Mouse (Mus musculus) hindbrain, embryonic 16.5 days (tissue): Measurements from ENCODE around the gene Gm10190. TPM values are rescaled to one million over a fixed set of nuclear protein-coding genes. Genes with fewer than 3 reads are reported as not detected.

Source experiments
- ATAC-seq: fragments of 200-750 bp; cut with Nextera tagmentation; 2 replicates; pipeline ENCODE4 v1.8.0; 2017; ENCODE audit warnings: moderate TSS enrichment, moderate library complexity
- H3K27ac ChIP-seq: fragments of 300-500 bp; sonication (generic); 2 replicates; pipeline ENCODE4 v1.5.1; 2014; ENCODE audit warnings: low read depth, mild to moderate bottlenecking, control low read depth, low read length, moderate library complexity
- H3K27me3 ChIP-seq: fragments of 300-500 bp; sonication (generic); replicated peaks from 2 replicates; pipeline ENCODE4 v1.6.1; 2014; ENCODE audit warnings: low read length; ENCODE audit not compliant: control insufficient read depth, insufficient read depth
- H3K36me3 ChIP-seq: fragments of 300-500 bp; sonication (generic); 2 replicates; pipeline ENCODE4 v1.6.1; 2014; ENCODE audit warnings: mild to moderate bottlenecking, low read length, moderate library complexity, mixed read lengths; ENCODE audit not compliant: control insufficient read depth, insufficient read depth
- H3K4me1 ChIP-seq: fragments of 300-500 bp; sonication (generic); 2 replicates; pipeline ENCODE4 v1.6.1; 2014; ENCODE audit warnings: low read depth, low read length; ENCODE audit not compliant: control insufficient read depth, insufficient read depth
- H3K4me2 ChIP-seq: fragments of 300-500 bp; sonication (generic); 2 replicates; pipeline ENCODE4 v1.6.1; 2014; ENCODE audit warnings: mild to moderate bottlenecking, low read length, control low read depth, moderate library complexity
- H3K4me3 ChIP-seq: fragments of 300-500 bp; sonication (generic); 2 replicates; pipeline ENCODE4 v1.5.1; 2014; ENCODE audit warnings: mild to moderate bottlenecking, low read length, control low read depth, moderate library complexity
- H3K9ac ChIP-seq: fragments of 300-500 bp; sonication (generic); 2 replicates; pipeline ENCODE4 v1.6.1; 2014; ENCODE audit warnings: low read depth, mild to moderate bottlenecking, control low read depth, low read length, moderate library complexity
- H3K9me3 ChIP-seq: fragments of 300-500 bp; sonication (generic); 2 replicates; pipeline ENCODE4 v1.6.1; 2014; ENCODE audit warnings: mild to moderate bottlenecking, low read length, moderate library complexity; ENCODE audit not compliant: control insufficient read depth
- WGBS: fragments of 180-500 bp; shearing (Covaris S2); extraction: QIAGEN DNeasy Blood & Tissue Kit; methylation state at CpG from one replicate; pipeline ENCODE4 v1.1.7; 2014; 5-methylcytosine and 5-hydroxymethylcytosine counted together
- polyA plus RNA-seq: library from polyadenylated mRNA; unstranded; fragments of >200 nt; fragmentation: Nextera tagmentation; extraction: Ambion mirVana; gene quantifications from 2 replicates; pipeline ENCODE4 v1.2.1, GENCODE M21; 2015

Gene Gm10190
- 1.3 and 2.5 TPM in 2 replicates for polyA plus RNA-seq

- H3K4me1 ChIP-seq, result peaks cover 5% of the 10 kb centered on the region
- peak within 1 kb of the TSS; percentile 86 for H3K27ac ChIP-seq
- peak; percentile 99 for ATAC-seq
- peak within 1 kb of the TSS; percentile 79 for H3K9ac ChIP-seq
- H3K36me3 ChIP-seq, result no peaks in the 10 kb centered on the region
- H3K9me3 ChIP-seq, result no peaks in the 10 kb centered on the region
- 2% methylated on average over 63 of the region's 102 CpGs for WGBS
- peak within 1 kb of the TSS; percentile 90 for H3K4me2 ChIP-seq
- no peaks in the 10 kb centered on the region for H3K27me3 ChIP-seq
- H3K4me3 ChIP-seq, result peak within 1 kb of the TSS; percentile 54
These were observed at the start of gene Gm10190 for GRCm38 (mm10) chr17:80372989-80373725. TSS of gene Gm10190 (minus strand) at chr17:80373541.

GRCm38 (mm10) chr17:80420998-80421397 is 47.7 kb upstream of the Gm10190 start:
- Histone ChIP-seq H3K9ac (no peak overlapping the region), H3K27me3 (no peaks in the 10 kb centered on the region), H3K27ac (no peak overlapping the region), H3K9me3 (no peaks in the 10 kb centered on the region), H3K4me2 (no peak overlapping the region), H3K4me3 (no peak overlapping the region), H3K4me1 (no peaks in the 10 kb centered on the region), H3K36me3 (peaks cover 36% of the 10 kb centered on the region)
- no peak for ATAC-seq
- 95% methylated on average over 1 of the region's 1 CpGs for WGBS

GRCm38 (mm10) chr17:80418572-80419210 is 45.4 kb upstream of the Gm10190 start:
- Histone ChIP-seq H3K4me2 (no peak overlapping the region), H3K9me3 (no peaks in the 10 kb centered on the region), H3K4me3 (no peak overlapping the region), H3K4me1 (no peaks in the 10 kb centered on the region), H3K27ac (no peak overlapping the region), H3K9ac (no peak overlapping the region), H3K27me3 (no peaks in the 10 kb centered on the region), H3K36me3 (peaks cover 44% of the 10 kb centered on the region)
- no peak for ATAC-seq
- WGBS, result 79% methylated on average over 10 of the region's 10 CpGs

- Histone ChIP-seq H3K4me1 (no peaks in the 10 kb centered on the region), H3K27ac (no peak overlapping the region), H3K9ac (no peak overlapping the region), H3K27me3 (no peaks in the 10 kb centered on the region), H3K4me2 (no peak overlapping the region), H3K36me3 (peaks cover 31% of the 10 kb centered on the region), H3K4me3 (no peak overlapping the region), H3K9me3 (no peaks in the 10 kb centered on the region)
- WGBS, result 68% methylated on average over 1 of the region's 1 CpGs
- ATAC-seq, result no peak
These were observed 37.8 kb upstream of the Gm10190 start for GRCm38 (mm10) chr17:80411182-80411581.

- 97% methylated on average over 7 of the region's 7 CpGs for whole genome bisulfite sequencing
- Histone ChIP-seq H3K4me3 (no peak overlapping the region), H3K27me3 (no peaks in the 10 kb centered on the region), H3K4me1 (no peaks in the 10 kb centered on the region), H3K27ac (no peak overlapping the region), H3K9me3 (no peaks in the 10 kb centered on the region), H3K36me3 (peaks cover 14% of the 10 kb centered on the region), H3K9ac (no peak overlapping the region), H3K4me2 (no peak overlapping the region)
- ATAC-seq, result no peak
These were observed 24.9 kb upstream of the Gm10190 start for GRCm38 (mm10) chr17:80398243-80398642.

- Histone ChIP-seq H3K9ac (peak overlapping the region; percentile 68), H3K9me3 (no peaks in the 10 kb centered on the region), H3K27me3 (no peaks in the 10 kb centered on the region), H3K27ac (0 out of 2 replicates have a peak overlapping the region, but pooled peaks have one; percentile 7), H3K36me3 (no peaks in the 10 kb centered on the region), H3K4me2 (peak overlapping the region; percentile 71), H3K4me3 (peak overlapping the region; percentile 57), H3K4me1 (no peaks in the 10 kb centered on the region; the same call in 1 of the 2 replicates)
- ATAC-seq, result peak; percentile 91
- WGBS, result 17% methylated on average over 17 of the region's 17 CpGs
These were observed 18.4 kb upstream of the Gm10190 start for GRCm38 (mm10) chr17:80391423-80392403.

- Histone ChIP-seq H3K27ac (no peak overlapping the region), H3K4me2 (no peak overlapping the region), H3K27me3 (no peaks in the 10 kb centered on the region), H3K9me3 (no peaks in the 10 kb centered on the region), H3K4me1 (no peaks in the 10 kb centered on the region; the same call in 1 of the 2 replicates), H3K9ac (no peak overlapping the region), H3K36me3 (no peaks in the 10 kb centered on the region), H3K4me3 (no peak overlapping the region)
- ATAC-seq, result no peak
- WGBS, result 77% methylated on average over 10 of the region's 10 CpGs
These were observed 16.7 kb upstream of the Gm10190 start for GRCm38 (mm10) chr17:80390024-80390423.

GRCm38 (mm10) chr17:80385671-80386070 is 12.3 kb upstream of the Gm10190 start:
- Histone ChIP-seq H3K27me3 (no peaks in the 10 kb centered on the region), H3K9me3 (no peaks in the 10 kb centered on the region), H3K4me2 (no peak overlapping the region), H3K4me1 (no peaks in the 10 kb centered on the region), H3K4me3 (no peak overlapping the region), H3K36me3 (no peaks in the 10 kb centered on the region), H3K27ac (no peak overlapping the region), H3K9ac (no peak overlapping the region)
- 57% methylated on average over 1 of the region's 1 CpGs for WGBS
- no peak for ATAC-seq
